Mouse (Mus musculus) adrenal gland, postnatal 36 days (tissue): ENCODE data around the gene Ercc1. TPM values are rescaled to one million over a fixed set of nuclear protein-coding genes. Genes with fewer than 3 reads are reported as not detected.

ENCODE experiments used
- DNase-seq, 2 experiments: peaks; one replicate each; pipeline ENCODE4 v3.0.0; 2021; ENCODE audit warnings: mixed read lengths in 1 of 2
- total RNA-seq, 2 experiments: library from RNA; stranded (reverse); gene quantifications; 2 replicates each; pipeline ENCODE4 v1.2.3; 2021

Gene Ercc1
- total RNA-seq, 2 experiments from 2014 or later = 33.0 to 38.8 TPM

DNA sequence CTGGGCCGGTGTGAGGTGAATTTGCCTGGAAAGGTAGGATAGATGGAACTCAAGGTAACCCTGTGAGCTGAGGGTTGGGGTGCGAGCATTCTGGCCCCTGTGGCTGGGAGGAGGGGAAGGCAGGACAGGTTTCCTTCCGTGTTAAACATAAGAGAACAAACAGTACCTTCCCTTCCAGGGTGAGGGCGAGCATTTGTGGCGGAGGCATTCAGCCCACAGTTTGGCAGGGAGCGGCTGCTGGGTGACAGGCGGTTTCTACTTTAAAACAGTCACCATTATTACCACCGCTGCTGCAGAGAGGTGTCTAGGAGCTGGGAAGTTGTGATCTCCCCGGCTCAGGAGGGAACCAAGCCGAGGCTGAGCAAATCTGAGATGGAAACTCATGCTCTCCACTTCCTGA lies 7.5 kb upstream of the Ercc1 start:
- DNase-seq = no peak

DNA sequence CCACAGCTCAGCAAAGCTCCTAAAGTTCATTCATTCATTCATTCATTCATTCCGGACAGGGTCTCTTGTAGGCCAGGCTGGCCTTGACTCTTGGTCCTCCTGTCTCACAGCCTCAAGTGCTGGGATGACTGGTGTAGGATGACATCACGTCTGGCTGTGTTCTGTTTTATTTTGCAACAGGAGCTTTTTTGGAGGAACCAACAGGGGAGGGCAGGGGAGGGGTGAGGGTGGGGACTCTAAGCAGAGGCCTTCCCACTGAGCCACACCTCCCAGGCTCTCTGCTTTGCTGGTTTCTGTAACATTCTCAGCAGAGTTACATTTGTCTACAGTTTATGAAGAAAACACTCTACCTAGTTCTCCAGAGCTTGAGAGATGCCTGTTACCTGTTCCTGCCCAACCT lies 6.5 kb upstream of the Ercc1 start:
- DNase-seq = no peak

DNA sequence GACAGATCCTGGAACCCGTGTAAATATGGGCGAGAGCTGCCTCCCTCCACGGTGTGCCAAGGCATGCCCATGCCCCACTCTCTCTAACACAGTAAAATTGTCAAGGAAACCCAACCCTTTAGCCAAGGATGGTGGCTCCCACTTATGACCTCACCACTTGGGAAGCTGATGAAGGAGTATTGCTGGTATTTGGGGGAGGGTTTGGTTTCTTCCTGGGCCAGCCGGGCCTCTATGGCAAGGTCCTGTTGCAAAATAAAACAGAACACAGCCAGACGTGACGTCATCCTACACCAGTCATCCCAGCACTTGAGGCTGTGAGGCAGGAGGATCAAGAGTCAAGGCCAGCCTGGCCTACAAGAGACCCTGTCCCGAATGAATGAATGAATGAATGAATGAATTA lies 6.0 kb upstream of the Ercc1 start:
- no peak for DNase-seq

DNA sequence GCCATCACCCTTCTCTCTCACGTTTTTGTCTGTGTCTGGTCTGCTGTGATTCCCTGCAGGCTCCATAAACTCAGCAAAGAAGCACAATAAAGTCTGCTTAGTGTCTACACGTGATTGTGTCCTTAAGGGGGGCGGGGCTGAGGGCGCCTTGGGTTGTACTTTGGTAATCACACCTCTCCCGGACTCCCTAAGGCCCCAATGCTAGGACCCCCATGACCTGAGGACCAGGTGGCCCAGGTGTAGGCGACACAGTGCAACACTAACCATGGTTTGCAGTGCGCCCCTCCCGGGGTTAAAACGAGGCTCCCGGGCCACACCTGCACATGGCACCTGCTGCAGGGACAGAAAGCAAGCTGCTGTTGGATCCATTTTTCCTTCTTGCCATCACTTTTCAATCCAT lies 3.3 kb upstream of the Ercc1 start:
- DNase-seq = no peak

DNA sequence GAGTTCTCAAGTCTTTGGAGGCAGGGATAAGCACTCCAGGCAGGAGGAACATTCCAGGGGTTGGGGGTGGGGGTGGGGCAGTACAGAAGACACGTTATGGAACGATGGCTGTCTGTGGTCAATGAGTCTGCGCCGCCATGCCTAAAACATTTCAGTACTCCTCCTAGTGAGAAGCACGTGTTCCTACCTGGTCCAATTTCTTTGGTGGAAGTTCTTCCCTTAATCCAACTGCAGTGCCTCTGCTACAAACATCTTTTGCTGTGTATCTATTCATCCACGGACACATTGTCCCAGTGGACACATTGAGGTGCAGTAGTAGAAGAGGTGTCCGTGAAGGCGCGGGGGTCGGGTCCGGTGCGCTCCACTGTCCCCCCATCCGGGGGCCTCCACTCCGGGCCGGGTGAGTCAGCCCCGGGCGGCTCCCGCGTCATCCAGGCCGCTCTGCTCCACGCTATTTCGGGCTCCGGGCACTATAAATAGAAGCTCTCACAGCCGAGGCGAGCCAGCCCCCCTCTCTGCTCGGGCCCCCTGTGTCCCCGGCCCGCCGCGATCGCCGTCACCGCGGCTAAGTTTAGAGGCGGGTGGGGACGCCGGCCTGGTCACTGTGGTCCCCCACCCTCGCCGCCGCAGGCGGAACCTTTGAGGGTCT lies 2.7 kb upstream of the Ercc1 start:
- peak; percentile 50 to 56 for DNase-seq

DNA sequence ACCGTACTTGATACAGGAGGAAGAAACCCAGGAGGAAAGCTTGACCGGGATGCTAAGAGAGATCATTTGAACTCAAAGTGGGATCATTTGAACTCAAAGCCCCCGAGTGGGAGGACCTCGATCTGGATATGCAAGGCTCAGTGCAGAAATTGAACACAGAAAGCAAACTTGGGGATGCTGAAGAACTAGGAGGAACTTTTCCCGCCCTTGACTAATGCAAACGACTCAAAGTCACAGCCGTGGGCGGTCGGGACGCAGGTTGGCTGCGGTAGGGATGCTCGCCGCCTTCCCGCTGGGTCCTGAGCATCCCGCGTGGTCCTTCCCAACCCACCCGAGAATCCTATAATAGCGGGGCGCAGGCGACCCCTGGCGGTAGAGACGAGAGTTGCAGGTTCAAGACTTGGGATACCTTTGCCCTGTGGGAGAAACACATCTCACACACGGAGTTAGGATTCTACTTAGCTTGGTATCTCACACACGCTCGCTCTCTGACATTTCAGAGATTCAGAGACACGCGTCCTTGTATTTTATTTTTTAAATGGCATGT lies 2.0 kb upstream of the Ercc1 start:
- DNase-seq = peak; percentile 89

DNA sequence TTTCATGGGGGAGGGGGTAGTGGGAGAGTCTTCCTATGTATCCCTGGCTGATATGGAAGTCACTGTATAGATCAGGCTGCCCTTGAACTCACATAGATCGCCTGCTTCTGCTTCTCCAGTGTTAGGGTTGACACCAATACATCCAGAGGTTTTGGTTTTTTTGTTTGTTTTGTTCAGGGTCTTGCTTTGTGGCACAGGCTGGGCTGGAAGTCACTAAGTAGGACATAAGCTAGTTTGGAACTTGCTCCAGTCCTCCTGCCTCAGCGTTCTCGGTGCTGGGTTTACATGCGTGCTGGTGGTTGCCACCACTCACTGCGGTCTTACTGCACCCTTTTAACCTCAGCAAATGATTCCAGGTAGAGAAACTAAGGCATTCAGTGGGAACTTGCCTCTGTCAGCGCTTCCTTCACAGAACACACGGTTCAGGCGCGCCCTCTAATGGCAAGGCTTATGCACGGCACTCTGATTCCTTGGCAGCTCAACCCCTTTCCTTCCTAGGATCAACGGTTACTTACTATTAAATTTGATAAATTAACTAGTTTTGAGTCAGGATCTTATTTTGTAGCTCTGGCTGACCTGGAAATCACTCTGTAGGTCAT lies 1.3 kb upstream of the Ercc1 start:
- peak; percentile 77 to 78 for DNase-seq

DNA sequence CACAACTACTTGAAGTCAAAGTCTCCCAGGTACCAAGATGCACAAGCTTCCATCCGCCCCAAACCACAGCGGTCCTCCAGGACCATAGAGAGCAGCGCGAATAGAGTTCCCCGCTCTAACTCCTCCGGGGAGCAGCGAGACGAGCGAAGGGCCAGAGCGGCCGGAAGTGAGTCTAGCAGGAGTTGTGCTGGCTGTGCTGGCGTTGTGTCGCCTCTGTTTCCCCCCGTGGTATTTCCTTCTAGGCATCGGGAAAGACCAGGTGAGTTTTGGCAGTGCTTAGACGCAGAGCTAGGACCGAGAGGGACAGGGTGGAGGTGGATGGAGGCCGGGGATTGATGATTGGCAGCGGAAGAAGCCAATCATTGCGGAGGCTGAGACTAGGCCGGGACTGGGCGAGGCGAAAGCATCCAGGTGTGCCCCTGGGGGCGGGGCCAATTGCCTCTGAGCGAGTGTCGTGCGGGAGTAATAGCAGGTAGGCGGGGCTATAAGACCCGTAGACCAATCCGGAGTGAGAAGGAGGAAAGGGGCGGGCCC lies 427 bp downstream of the Ercc1 start:
- peak; percentile 94 to 96 for DNase-seq

DNA sequence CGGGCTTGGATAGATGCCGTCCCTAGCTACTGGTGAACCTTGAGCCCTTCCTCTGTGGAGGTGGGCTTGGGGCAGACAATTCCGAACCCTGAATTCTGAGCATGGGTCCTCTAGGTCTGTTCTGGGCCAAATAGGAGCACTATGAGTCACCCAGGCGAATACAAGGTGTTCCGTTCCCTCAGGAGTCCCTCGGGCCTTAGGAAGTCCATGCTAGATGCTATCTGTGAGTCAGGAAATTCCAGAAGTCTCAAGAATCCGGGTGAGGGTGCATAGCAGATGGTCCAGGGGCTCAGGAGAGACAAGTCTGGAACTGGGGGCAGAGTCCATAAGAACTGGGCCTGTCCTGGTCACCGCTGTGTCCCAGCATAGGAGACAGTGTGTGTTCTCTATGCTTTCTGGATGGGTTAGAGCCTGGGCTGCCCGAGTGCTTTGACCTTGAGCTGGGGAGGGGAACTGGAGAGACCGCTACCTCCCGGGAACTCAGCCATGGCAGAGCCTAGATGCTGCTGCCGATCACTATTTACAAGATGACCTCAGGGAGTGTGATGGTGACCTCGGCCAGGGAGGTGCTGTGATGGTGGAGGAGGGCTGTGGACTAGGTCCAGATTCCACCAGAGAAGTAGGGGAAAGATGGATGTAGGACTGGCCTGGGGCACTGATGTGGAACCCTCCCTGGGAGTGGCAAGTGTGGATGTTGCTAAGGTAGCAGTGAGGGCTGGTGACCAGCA lies 4.8 kb downstream of the Ercc1 start:
- no peak for DNase-seq

DNA sequence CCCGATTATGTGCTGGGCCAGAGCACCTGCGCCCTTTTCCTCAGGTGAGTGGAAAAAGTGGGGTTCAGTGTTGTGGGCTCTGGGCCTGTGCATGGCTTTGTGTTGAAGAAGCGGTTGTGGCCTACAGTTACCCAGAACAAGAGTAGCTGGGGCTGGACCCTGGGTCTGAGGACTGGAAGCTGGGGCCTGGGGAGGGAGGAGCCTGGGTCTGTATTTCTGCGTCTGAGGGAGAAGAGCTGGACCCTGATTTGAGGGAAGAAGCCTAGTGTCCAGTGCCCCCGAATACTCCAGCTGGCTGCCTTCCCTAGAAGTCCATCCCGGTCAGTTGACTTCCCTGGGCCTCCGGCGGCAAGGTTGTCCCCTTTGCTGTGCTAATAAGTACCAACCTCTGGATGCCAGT lies 5.6 kb downstream of the Ercc1 start:
- DNase-seq = no peak

DNA sequence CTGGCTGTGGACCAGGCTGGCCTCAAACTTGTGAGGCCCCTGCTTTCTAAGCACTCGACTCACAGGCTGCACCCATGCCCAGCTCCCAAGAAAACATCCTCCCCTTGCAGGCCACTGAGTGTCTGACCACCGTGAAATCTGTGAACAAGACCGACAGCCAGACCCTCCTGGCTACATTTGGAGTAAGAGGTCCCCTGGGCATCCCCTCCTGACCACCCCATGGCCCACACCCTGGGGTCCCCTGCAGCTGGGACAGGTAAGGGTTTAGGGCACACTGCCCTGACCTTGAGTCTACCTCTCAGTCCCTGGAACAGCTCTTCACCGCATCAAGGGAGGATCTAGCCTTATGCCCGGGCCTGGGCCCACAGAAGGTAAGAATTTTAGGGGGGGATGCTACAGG lies 10.4 kb downstream of the Ercc1 start:
- DNase-seq = no peak

DNA sequence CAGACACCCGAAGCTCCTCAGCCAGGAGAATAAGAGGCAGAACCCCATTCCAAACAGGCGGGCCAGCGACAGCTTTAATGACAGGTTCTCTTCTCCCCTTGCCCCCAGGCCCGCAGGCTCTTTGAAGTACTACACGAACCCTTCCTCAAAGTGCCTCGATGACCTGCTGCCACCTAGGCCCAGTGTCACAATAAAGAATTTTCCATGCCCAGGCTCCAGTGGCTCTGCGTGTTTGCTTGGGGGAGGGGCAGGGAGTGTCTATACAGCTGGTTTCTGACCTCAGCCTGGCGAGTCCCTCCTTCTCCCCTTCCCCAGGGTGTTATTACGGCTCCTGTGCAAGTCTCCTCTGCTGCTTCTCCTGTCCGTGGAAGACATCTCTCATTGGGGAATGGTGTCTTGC lies 11.7 kb downstream of the Ercc1 start:
- DNase-seq = no peak

DNA sequence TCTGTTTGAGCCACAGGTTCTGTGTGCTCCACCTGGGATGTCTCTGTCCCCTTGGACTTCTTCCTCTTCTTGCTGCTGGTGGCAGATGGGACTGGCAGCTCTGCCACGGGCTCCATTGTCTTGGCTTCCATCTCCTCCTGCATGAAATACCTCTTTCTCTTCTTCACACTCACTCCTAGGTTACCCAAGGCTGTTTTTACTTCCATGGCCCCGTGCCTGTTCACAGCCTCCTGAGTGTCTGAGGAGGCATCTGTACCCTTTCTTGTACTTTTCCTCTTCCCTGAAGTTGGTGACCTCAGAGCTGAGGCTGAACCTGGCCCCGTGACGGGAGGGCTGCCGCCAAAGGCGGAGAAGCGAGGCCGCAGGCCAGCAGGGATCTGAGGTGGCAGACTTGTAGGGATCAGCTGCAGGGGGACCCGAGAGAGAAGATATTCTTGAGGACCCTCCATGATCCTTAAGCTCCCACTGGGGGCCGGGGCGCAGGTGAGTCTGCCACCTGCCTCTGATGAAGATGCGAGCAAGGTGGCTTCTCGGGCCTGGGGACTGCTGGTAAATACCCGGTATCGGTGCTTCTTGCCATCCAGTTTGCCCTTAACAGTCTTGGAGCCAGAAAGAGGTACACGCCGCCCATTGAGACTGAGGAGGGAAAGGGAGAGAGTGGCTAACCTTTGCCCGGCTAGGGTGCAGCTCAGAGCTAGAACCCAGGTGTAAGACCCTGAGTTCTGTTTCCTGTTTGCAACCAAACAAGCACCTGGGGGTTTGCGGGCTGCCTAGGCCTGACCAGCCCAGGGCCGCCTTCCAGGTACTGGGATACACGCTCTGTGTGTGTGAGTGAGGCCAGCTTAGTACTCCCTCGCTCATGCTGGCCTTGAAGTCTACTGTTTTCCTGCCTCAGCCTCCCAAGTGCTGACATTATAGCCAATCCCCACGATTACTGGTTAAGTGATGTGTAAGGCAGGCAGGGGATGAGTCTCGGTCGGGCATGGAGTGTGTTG lies 13.1 kb downstream of the Ercc1 start:
- DNase-seq = no peak

DNA sequence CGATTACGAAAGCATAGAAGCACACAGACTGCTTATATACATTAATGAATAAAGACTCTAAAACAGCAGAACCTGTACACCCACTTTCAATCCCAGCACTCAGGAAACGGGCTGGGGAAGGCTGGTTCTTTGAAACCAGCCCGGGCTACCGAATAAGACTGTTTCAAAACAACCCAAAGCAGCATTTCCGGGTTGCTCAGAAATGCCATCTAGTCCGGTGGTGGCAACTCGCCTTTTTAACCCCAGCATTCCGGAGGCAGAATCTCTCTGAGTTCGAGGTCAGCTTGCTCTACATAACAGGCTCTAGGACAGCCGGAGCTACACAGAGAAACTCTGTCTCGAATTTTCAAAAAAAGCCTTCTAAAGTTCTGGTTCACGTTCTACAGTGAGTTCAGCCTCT lies 14.1 kb downstream of the Ercc1 start:
- DNase-seq = no peak

DNA sequence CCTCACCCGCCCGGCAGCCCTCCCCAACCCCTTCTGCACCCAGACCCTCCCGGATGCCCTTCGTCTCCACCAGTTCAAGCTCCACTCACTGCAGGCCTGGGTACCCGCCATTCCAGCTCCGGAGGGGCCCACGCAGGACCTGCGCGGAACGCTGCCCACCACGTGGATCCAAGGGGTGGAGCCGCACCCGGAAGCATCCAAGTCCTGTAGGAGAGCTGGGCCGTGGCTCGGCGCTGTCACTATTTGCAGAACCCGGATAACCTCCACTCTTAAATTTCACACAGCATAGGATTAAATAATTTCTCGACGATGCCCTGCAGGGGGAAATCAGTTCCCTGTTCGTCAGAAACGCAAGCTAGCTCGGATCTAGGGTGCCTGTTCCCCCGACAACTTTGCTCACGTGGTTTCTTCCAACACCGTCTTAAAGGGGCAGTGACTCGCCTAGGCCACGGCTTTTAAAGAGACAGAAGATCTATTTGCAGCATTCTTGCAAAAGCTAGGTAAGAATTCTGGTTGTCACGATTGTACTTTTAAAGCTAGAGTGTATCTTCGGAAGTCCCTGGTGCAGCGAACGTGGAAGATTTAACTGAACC lies 14.8 kb downstream of the Ercc1 start, which contains the start of the genes Cd3eap and Ppp1r13l:
Cd3eap (minus strand) TSS at position 185 of the 593 bp plus-strand sequence.
Ppp1r13l (plus strand) TSS at position 451 of the 593 bp plus-strand sequence.
- DNase-seq = peak; percentile 89 to 93

DNA sequence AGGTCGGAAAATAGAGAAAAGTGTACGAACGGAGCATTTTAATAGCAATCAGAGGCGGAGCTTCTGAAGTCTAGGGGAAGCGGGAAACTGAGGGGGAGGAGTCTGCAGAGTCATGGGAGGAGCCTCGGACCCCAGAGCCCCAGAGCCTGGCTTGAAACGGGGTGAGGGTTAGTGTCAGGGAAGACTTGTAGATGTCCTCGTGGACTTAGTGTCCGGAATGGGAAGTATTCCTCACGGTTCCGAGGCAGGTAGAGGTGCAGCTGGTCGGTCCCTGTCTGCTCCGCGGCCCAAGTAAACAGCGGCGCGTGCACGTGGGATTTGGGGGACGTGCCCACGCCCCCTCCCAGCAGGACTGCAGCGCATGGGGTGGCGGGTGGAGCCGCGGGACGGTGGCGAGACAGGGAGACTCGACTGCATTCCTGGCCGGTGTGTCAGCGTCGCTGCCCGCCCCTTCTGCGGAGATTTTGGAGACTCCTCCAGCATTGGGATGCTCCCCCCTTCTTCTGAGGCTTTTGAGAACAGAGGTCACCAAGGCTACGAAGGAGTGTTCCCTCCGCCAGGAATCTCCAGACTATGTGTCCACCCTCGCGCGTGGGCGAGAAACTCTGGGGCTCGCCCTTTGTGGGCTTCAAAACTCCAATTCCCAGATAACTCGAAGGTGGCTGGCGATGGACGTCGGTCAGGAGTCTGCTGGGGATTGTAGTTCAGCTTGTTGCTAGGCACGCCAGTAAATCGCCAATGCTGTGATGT lies 15.5 kb downstream of the Ercc1 start:
- peak; percentile 83 for DNase-seq

DNA sequence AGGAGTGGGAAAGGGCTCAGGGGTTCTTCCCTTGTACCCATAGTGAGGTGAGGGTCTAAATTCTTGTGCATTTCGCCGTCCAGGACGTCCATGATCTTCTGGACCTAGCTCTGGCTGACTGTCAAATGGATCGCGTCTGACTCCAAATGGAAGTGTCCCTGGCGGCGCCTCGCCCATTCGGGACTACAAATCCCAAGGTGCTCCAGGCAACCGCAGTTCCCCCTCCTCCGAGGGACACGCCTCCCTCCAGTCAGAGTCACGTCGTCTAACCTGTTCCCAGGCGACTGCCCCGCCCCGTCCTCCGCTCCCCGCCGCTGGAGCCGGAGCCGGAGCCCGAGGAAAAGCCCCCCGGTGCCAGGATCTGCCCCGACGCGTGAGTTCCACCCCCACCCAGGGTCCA lies 16.4 kb downstream of the Ercc1 start:
- peak; percentile 96 for DNase-seq

DNA sequence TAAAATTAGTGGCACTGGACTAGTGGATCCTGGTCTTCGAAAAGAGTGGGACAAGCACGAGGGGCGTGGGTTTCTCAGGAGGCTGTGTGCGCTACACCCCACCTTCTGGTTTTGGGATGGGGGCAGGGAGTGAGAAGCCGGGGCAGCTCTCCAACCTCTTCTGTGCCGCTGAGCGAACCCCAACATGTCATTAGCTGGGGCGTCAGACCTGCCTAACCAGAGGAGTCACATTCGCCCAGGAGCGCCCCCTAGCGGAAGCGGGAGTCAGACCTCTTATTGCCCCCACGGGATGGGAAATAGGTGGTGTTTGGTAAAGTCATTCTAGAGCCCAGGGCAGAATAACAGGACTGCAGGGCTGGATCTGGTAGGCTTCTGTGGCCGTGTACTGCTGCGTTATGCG lies 17.1 kb downstream of the Ercc1 start:
- peak; percentile 84 to 90 for DNase-seq

DNA sequence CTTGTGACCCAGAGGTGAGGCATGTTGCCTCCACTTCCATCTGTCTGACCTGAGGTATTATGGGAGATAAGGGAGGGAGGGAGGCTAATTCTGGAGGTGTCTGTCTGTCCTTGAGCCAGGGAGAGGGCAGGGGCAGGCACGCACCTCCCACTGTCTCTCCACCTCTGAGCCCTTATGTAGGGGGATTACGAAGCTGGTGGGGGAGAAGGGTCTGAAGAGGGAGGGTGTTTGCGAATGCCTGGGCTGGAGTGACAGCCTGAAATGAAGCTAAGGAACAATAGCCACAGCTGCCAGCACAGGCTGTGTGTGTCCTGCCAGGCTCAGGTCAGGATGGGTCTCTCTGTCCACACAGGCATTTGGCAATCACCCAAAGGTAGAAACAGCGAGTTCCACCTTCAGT lies 17.7 kb downstream of the Ercc1 start:
- DNase-seq = no peak

DNA sequence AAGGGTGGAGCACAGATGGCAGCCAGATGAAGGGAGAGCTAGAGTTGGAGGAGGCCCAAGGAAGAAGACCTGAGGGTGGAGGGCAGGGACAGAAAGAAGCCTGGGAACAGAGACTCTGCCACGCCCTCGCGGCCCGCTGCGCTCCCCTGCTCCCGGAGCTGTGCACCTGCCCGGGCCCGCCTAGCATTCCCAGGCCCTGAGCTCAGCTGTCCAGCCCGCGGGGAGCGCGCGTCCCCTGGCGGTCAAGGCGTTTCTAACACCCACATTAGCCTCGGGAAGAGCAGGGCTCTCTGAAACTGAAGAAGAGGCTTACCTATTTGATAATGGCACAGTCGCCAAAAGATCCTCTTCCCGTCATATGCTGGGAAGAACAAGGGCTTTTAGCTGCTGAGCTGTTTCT lies 19.3 kb downstream of the Ercc1 start:
- peak; percentile 79 to 87 for DNase-seq
